Mouse (Mus musculus) gastrocnemius, postnatal 25 days (tissue): ENCODE results near the gene Vps8. TPM values are rescaled to one million over a fixed set of nuclear protein-coding genes. Genes with fewer than 3 reads are reported as not detected.
"Not testable (repeated sequence)": the region's sequence is repeated elsewhere in the genome, so short reads cannot be mapped to it uniquely, and the experiment has no call there.

Source experiments
- DNase-seq: peaks from one replicate; pipeline ENCODE4 v3.0.0; 2022
- total RNA-seq, 2 experiments: library from RNA; stranded (reverse); gene quantifications; 1 replicate in 1 of 2; 2 replicates in 1 of 2; pipeline ENCODE4 v1.2.3; 2021

The Vps8 gene
- total RNA-seq, 2 experiments from 2014 or later: 6.4 to 6.6 TPM

DNA sequence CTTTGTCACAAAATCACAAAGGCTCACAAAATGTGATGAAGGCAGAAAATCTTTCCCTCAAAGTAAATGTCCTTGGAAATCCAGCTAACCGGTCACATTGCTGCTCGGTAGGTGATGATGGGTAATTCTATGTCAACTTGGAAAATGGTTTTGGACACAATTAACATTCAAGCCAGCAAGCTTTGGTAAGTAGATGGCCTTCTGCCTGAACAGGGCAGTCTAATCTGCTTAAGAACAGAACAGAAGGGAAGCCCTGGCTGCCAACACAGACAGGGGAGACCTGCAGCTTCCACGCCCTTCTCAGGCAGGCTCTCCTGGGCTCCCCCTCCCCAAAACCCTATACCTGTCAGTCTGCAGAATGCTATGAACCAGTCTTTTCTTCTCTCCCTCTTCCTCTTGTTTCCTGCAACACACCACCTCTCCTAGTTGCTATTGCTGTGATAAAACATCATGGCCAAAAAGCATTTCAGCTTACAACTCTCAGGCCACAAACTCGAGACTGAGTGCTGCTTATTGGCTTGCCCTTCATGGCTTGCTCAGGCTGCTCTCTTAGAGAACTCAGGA lies 242.6 kb downstream of the Vps8 start:
- DNase-seq: no peak

DNA sequence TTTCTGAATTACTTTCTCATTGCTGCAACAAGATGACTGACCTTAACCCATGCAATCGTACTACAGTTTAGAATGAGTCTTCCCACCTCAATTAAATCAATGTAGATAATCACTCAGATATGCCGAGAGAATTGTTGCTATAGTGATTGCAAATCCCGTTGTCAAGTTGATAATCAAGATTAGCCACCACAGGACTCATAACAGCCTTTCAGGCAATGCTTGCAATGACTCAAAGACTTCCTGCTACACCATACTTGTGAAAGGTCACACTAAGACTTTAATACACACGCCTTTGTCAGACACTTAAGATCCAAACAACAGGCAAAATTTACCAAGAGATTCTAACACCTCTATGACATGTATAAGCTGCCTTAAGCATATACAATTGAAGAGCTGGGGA lies 249.0 kb downstream of the Vps8 start:
- no peak for DNase-seq

DNA sequence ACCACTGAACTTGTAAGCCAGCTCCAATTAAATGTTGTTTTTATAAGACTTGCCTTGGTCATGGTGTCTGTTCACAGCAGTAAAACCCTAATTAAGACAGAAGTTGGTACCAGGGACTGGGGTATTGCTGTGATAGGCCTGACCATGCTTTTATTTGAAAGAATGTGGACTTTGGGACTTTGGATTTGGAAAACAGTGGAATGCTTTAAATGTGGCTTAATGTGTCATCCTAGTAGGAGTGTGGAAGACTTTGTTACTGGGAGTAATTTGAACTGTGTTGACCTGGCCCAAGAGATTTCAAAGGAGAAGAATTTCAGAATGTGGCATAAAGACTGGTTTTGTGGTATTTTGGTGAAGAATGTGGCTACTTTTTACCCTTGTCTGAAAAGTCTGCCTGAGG lies 250.1 kb downstream of the Vps8 start:
- not testable (repeated sequence) for DNase-seq

DNA sequence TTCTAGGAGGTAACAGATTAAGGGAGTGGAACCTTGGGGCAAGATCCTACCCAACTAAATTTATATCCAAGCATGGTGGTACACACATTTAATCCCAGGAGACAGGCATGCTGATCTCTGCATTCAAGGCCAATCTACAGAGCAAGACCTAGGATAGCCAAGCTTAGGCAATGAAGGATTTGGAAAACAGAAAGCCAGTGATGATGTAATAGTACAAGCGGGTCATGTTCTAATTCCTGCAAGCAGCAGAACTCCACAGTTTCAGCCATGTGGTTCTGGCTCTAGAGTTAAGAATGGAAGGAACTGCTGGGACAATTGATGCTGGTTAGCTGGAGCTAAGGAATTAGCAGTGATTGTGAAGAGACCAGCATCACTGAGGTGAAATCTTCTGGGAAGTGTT lies 250.7 kb downstream of the Vps8 start:
- not testable (repeated sequence) for DNase-seq

DNA sequence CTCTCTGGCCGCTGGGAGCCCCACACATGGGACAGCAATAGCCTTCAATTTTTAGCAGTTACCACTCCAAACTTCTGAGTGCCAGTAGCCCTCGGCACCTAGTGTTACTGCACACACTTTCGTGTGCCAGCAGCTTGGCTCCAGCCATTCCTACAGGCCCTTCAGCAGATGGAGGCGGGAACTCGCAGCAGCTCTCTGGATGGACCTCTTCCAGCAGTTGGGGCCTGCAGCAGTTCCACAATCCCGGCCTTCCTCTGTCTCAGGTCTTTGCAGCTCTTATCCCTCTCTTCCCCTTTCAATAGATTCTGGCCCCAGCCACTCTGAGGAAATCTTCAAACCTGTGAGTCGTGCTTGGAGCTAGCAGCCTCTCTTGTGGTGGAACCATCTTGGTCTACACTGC lies 253.9 kb downstream of the Vps8 start:
- no peak for DNase-seq

DNA sequence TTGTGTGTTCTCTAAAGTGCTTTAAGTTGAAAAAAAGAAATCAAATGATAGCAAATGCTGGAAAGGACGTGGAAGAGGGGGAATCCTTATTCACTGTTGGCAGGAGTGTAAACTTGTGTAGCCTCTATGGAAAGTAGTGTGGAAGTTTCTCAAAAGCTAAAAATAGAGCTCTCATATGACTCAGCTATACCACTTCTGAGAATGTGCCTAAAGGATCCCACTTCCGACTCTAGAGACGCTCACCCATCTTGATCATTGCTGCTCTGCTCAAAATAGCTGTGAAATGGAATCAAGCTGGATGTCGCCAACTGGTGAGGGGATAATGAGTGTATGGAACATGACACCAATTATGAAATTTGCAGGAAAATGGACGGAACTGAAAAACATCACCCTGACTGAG lies 264.5 kb downstream of the Vps8 start:
- no peak for DNase-seq

DNA sequence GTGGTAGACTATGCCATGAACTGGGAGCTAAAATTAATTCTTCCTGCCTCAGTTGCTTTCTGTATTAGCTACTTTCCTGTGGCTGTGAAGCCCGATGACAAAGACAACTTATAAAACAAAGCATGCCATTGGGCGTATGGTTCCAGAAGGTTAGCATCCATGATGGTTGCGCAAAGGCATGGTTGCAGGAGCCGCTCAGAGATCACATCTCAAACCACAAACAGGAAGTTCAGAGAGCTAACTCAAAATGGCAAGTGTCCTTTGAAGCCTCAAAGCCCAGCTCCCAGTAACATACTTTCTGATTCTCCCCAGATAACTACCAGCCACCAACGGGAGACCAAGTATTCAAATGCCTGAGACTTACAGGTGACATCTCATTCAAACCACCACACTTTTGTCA lies 266.2 kb downstream of the Vps8 start:
- DNase-seq: no peak

DNA sequence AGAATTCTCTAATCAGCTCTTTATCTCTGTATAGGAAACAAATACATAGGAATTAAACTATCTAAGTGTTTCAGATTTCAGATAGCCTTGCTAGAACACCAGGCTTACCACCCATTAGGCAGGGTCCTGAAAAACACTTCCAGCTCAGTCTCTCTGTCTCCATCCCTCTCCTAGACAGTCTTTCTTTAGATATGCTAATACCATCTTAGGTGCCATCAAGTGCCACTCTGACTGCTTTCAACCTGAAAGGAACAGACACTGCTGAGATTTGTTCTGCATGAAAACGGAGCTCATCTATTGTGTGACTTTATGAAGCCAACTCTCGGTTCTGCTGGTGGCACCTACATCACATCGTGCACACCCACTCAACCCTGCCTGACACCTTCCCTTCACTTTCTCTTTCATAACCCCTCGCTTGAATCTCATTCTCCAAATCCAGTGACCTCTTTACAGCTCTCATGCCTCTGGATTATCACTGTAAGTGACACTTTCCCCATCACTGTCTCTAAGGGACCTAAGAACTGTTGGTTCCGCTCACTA lies 267.4 kb downstream of the Vps8 start:
- DNase-seq: no peak

DNA sequence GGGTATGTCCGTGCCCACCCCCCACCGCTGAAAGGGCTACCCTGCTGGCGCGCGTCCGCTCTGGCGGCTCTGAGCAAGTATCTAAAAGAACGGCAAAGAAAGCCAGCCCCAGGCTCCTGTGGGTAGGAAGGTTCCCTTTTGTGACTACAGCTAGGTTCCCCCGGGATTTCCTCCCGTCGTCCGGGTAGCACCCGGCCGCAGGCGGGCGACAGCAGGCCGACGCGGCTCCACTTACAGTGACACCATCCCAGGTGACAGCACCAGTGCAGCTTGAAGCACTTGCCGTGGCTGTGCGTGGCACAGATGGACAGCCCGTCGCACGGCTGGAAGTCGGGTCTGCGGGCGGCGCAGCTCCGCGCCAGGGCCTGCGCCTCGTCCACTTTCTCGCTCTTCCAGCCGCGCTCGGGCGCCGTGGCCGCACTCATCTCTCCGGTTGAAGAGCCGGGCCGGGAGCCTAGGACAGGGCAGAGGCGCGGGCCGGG lies 271.1 kb downstream of the Vps8 start:
- DNase-seq: no peak

Other genes with a start within 250 kb of the Vps8 start
- 1 to 10 TPM; 1.4 to 1.7 TPM for gene Ephb3, start 218.4 kb upstream of the Vps8 start, total RNA-seq